Mouse (Mus musculus): ENCODE results near the gene Cald1. TPM values are rescaled to one million over a fixed set of nuclear protein-coding genes. Genes with fewer than 3 reads are reported as not detected.

The Cald1 gene
- polyA plus RNA-seq, 1 experiment: 33.9 TPM

- no peaks in the 10 kb centered on the region for H3K27me3 ChIP-seq (ENCODE audit: control insufficient read depth, insufficient read depth, low read length)
- H3K27ac ChIP-seq (ENCODE audit: insufficient read depth, low read length): no peak overlapping the region
- TF ChIP-seq CTCF (IDR thresholded peaks at IDR 0.05; ENCODE audit: borderline replicate concordance, insufficient read depth, low read depth, low read length) (no peak), POLR2A (IDR thresholded peaks at IDR 0.05; ENCODE audit: borderline replicate concordance, insufficient read depth, low read length) (no peak)
- no peak overlapping the region for H3K4me3 ChIP-seq (replicated peaks; ENCODE audit: insufficient read depth, low read depth, low read length)
- no peaks in the 10 kb centered on the region for H3K4me1 ChIP-seq (ENCODE audit: control insufficient read depth, insufficient read depth, low read length)
- no peak for DNase-seq
- 91% methylated on average over 1 of the region's 1 CpGs for WGBS
These were observed 21.9 kb downstream of the Cald1 start for GRCm38 (mm10) chr6:34620242-34620641.

- H3K27ac ChIP-seq (ENCODE audit: insufficient read depth, low read length): no peak overlapping the region
- no peak for TF ChIP-seq POLR2A (IDR thresholded peaks at IDR 0.05; ENCODE audit: borderline replicate concordance, insufficient read depth, low read length)
- no peak for TF ChIP-seq CTCF (IDR thresholded peaks at IDR 0.05; ENCODE audit: borderline replicate concordance, insufficient read depth, low read depth, low read length)
- H3K4me3 ChIP-seq (replicated peaks; ENCODE audit: insufficient read depth, low read depth, low read length): no peak overlapping the region
- H3K4me1 ChIP-seq (ENCODE audit: control insufficient read depth, insufficient read depth, low read length): no peaks in the 10 kb centered on the region
- no peaks in the 10 kb centered on the region for H3K27me3 ChIP-seq (ENCODE audit: control insufficient read depth, insufficient read depth, low read length)
- 81% methylated on average over 6 of the region's 6 CpGs for WGBS
- no peak for DNase-seq
These were observed 24.6 kb downstream of the Cald1 start for GRCm38 (mm10) chr6:34622865-34623264.

GRCm38 (mm10) chr6:34623290-34623689 lies 25.0 kb downstream of the Cald1 start:
- no peak overlapping the region for H3K4me3 ChIP-seq (replicated peaks; ENCODE audit: insufficient read depth, low read depth, low read length)
- no peaks in the 10 kb centered on the region for H3K4me1 ChIP-seq (ENCODE audit: control insufficient read depth, insufficient read depth, low read length)
- no peak for DNase-seq
- no peak for TF ChIP-seq POLR2A (IDR thresholded peaks at IDR 0.05; ENCODE audit: borderline replicate concordance, insufficient read depth, low read length)
- TF ChIP-seq CTCF (IDR thresholded peaks at IDR 0.05; ENCODE audit: borderline replicate concordance, insufficient read depth, low read depth, low read length): no peak
- H3K27me3 ChIP-seq (ENCODE audit: control insufficient read depth, insufficient read depth, low read length): no peaks in the 10 kb centered on the region
- 52% methylated on average over 7 of the region's 7 CpGs for WGBS
- H3K27ac ChIP-seq (ENCODE audit: insufficient read depth, low read length): no peak overlapping the region

GRCm38 (mm10) chr6:34624536-34624935 lies 26.2 kb downstream of the Cald1 start:
- H3K4me1 ChIP-seq (ENCODE audit: control insufficient read depth, insufficient read depth, low read length): no peaks in the 10 kb centered on the region
- DNase-seq: no peak
- H3K27ac ChIP-seq (ENCODE audit: insufficient read depth, low read length): no peak overlapping the region
- H3K4me3 ChIP-seq (replicated peaks; ENCODE audit: insufficient read depth, low read depth, low read length): no peak overlapping the region
- no peak for TF ChIP-seq POLR2A (IDR thresholded peaks at IDR 0.05; ENCODE audit: borderline replicate concordance, insufficient read depth, low read length)
- TF ChIP-seq CTCF (IDR thresholded peaks at IDR 0.05; ENCODE audit: borderline replicate concordance, insufficient read depth, low read depth, low read length): no peak
- WGBS: 88% methylated on average over 3 of the region's 3 CpGs
- H3K27me3 ChIP-seq (ENCODE audit: control insufficient read depth, insufficient read depth, low read length): no peaks in the 10 kb centered on the region

- Histone ChIP-seq H3K27me3 (ENCODE audit: control insufficient read depth, insufficient read depth, low read length) (no peaks in the 10 kb centered on the region), H3K27ac (ENCODE audit: insufficient read depth, low read length) (no peak overlapping the region), H3K4me3 (replicated peaks; ENCODE audit: insufficient read depth, low read depth, low read length) (no peak overlapping the region), H3K4me1 (ENCODE audit: control insufficient read depth, insufficient read depth, low read length) (no peaks in the 10 kb centered on the region)
- no peak for DNase-seq
- 69% methylated on average over 8 of the region's 8 CpGs for WGBS
- TF ChIP-seq CTCF (IDR thresholded peaks at IDR 0.05; ENCODE audit: borderline replicate concordance, insufficient read depth, low read depth, low read length) (no peak), POLR2A (IDR thresholded peaks at IDR 0.05; ENCODE audit: borderline replicate concordance, insufficient read depth, low read length) (no peak)
These were observed 28.4 kb downstream of the Cald1 start for GRCm38 (mm10) chr6:34626586-34627245.

GRCm38 (mm10) chr6:34628131-34628530 lies 29.8 kb downstream of the Cald1 start:
- 63% methylated on average over 1 of the region's 1 CpGs for WGBS
- H3K4me1 ChIP-seq (ENCODE audit: control insufficient read depth, insufficient read depth, low read length): no peaks in the 10 kb centered on the region
- no peak overlapping the region for H3K27ac ChIP-seq (ENCODE audit: insufficient read depth, low read length)
- TF ChIP-seq CTCF (IDR thresholded peaks at IDR 0.05; ENCODE audit: borderline replicate concordance, insufficient read depth, low read depth, low read length) (no peak), POLR2A (IDR thresholded peaks at IDR 0.05; ENCODE audit: borderline replicate concordance, insufficient read depth, low read length) (no peak)
- H3K4me3 ChIP-seq (replicated peaks; ENCODE audit: insufficient read depth, low read depth, low read length): no peak overlapping the region
- no peaks in the 10 kb centered on the region for H3K27me3 ChIP-seq (ENCODE audit: control insufficient read depth, insufficient read depth, low read length)
- DNase-seq: no peak

- Histone ChIP-seq H3K4me3 (replicated peaks; ENCODE audit: insufficient read depth, low read depth, low read length) (no peak overlapping the region), H3K4me1 (ENCODE audit: control insufficient read depth, insufficient read depth, low read length) (no peaks in the 10 kb centered on the region), H3K27me3 (ENCODE audit: control insufficient read depth, insufficient read depth, low read length) (no peaks in the 10 kb centered on the region), H3K27ac (ENCODE audit: insufficient read depth, low read length) (no peak overlapping the region)
- WGBS: 25% methylated on average over 3 of the region's 3 CpGs
- TF ChIP-seq CTCF (IDR thresholded peaks at IDR 0.05; ENCODE audit: borderline replicate concordance, insufficient read depth, low read depth, low read length) (no peak), POLR2A (IDR thresholded peaks at IDR 0.05; ENCODE audit: borderline replicate concordance, insufficient read depth, low read length) (no peak)
- DNase-seq: no peak
These were observed 35.5 kb downstream of the Cald1 start for GRCm38 (mm10) chr6:34633776-34634175.

GRCm38 (mm10) chr6:34637588-34638438 lies 39.5 kb downstream of the Cald1 start:
- DNase-seq: no peak
- no peak overlapping the region for H3K27ac ChIP-seq (ENCODE audit: insufficient read depth, low read length)
- 71% methylated on average over 10 of the region's 10 CpGs for WGBS
- no peak for TF ChIP-seq POLR2A (IDR thresholded peaks at IDR 0.05; ENCODE audit: borderline replicate concordance, insufficient read depth, low read length)
- no peak for TF ChIP-seq CTCF (IDR thresholded peaks at IDR 0.05; ENCODE audit: borderline replicate concordance, insufficient read depth, low read depth, low read length)
- H3K4me3 ChIP-seq (replicated peaks; ENCODE audit: insufficient read depth, low read depth, low read length): no peak overlapping the region
- no peaks in the 10 kb centered on the region for H3K4me1 ChIP-seq (ENCODE audit: control insufficient read depth, insufficient read depth, low read length)
- H3K27me3 ChIP-seq (ENCODE audit: control insufficient read depth, insufficient read depth, low read length): no peaks in the 10 kb centered on the region

Measured in cerebellum, adult 2 months (tissue).